Mouse (Mus musculus): Measurements from ENCODE around the gene Lyrm2. TPM values are rescaled to one million over a fixed set of nuclear protein-coding genes. Genes with fewer than 3 reads are reported as not detected.

The Lyrm2 gene
- polyA plus RNA-seq, 1 experiment = 1.2 TPM

DNA sequence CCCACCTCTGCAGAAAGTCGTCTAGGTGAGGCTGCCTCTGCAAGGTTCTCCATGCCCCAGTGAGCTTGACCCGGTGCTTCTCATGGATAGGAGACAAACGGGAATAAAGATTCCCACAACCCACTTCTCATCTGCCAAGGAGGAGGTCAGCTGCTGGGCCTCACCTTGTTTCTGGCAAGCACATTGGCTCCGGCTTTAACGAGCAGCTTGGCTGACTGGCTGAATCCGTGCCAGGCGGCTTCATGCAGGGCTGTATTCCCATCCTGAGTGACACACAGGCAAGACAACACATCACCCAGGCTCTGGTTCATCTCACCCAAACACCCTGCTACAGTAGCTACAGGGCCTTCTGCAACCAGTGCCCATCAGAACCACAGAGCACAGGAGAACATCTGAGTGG is 26.9 kb downstream of the Lyrm2 start:
- TF ChIP-seq CTCF (IDR thresholded peaks at IDR 0.05; ENCODE audit: extremely low read depth, insufficient read length, insufficient replicate concordance, low read depth, low read length) = no peak
- no peak for TF ChIP-seq POLR2A (IDR thresholded peaks at IDR 0.05; ENCODE audit: low read depth, low read length)
- WGBS = 67% methylated on average over 7 of the region's 7 CpGs
- Histone ChIP-seq H3K27ac (ENCODE audit: insufficient read depth, low read depth, low read length) (no peak overlapping the region), H3K4me3 (ENCODE audit: low read depth, low read length) (no peak overlapping the region), H3K27me3 (ENCODE audit: control insufficient read depth, insufficient read depth, low read length) (no peaks in the 10 kb centered on the region), H3K4me1 (ENCODE audit: control insufficient read depth, insufficient read depth, insufficient read length, low read length) (no peaks in the 10 kb centered on the region), H3K36me3 (ENCODE audit: control insufficient read depth, insufficient read depth, low read length) (no peaks in the 10 kb centered on the region)

- Histone ChIP-seq H3K36me3 (ENCODE audit: control insufficient read depth, insufficient read depth, low read length) (no peaks in the 10 kb centered on the region), H3K4me1 (ENCODE audit: control insufficient read depth, insufficient read depth, insufficient read length, low read length) (no peaks in the 10 kb centered on the region), H3K4me3 (ENCODE audit: low read depth, low read length) (no peak overlapping the region), H3K27ac (ENCODE audit: insufficient read depth, low read depth, low read length) (no peak overlapping the region), H3K27me3 (ENCODE audit: control insufficient read depth, insufficient read depth, low read length) (no peaks in the 10 kb centered on the region)
- TF ChIP-seq CTCF (IDR thresholded peaks at IDR 0.05; ENCODE audit: extremely low read depth, insufficient read length, insufficient replicate concordance, low read depth, low read length) (no peak), POLR2A (IDR thresholded peaks at IDR 0.05; ENCODE audit: low read depth, low read length) (no peak)
- WGBS = 83% methylated on average over 10 of the region's 10 CpGs
These were observed 28.5 kb downstream of the Lyrm2 start for GRCm38 (mm10) chr4:32828385-32829077.

GRCm38 (mm10) chr4:32829316-32829715 is 29.3 kb downstream of the Lyrm2 start:
- H3K4me3 ChIP-seq (ENCODE audit: low read depth, low read length) = no peak overlapping the region
- H3K27ac ChIP-seq (ENCODE audit: insufficient read depth, low read depth, low read length) = no peak overlapping the region
- no peaks in the 10 kb centered on the region for H3K27me3 ChIP-seq (ENCODE audit: control insufficient read depth, insufficient read depth, low read length)
- 64% methylated on average over 10 of the region's 10 CpGs for WGBS
- no peak for TF ChIP-seq POLR2A (IDR thresholded peaks at IDR 0.05; ENCODE audit: low read depth, low read length)
- TF ChIP-seq CTCF (IDR thresholded peaks at IDR 0.05; ENCODE audit: extremely low read depth, insufficient read length, insufficient replicate concordance, low read depth, low read length) = no peak
- H3K4me1 ChIP-seq (ENCODE audit: control insufficient read depth, insufficient read depth, insufficient read length, low read length) = no peaks in the 10 kb centered on the region
- no peaks in the 10 kb centered on the region for H3K36me3 ChIP-seq (ENCODE audit: control insufficient read depth, insufficient read depth, low read length)

DNA sequence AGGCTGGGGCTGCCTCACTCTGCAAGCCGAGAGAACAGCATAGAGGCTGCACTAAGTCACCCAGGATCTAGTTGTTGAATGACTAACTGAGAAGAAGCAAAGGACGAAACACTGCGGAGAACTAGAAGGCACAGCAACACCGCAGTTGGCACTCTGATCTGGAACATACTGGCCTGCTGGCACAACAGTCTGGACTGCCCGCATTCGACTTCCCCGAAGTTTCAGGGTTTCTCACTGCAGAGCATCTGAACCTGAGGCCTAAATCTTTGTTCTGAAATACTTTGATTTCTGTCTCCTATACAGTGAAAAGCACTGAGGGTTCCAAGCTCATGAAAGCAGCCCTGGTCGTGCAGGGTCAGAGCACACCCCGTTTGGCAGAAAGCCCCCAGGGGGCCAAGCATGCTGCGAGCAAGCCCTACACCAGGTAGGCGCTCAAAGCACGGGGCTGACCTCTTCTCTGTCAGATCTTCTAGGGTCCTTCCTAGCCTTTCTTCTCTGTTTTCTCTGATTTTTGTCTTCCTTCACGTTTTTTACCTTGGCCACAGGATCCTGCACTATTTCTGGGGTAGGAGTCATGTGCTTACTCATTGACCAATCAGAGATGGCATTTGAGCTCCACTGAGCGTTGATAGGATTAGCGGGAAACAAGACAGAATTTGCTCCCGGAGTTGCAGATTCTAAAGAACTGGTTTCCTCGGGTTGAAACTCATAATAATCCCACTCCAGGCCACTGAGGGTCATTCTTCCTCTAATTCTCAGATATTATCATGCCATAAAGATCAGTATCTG is 33.6 kb downstream of the Lyrm2 start:
- Histone ChIP-seq H3K27ac (ENCODE audit: insufficient read depth, low read depth, low read length) (no peak overlapping the region), H3K4me1 (ENCODE audit: control insufficient read depth, insufficient read depth, insufficient read length, low read length) (no peaks in the 10 kb centered on the region), H3K36me3 (ENCODE audit: control insufficient read depth, insufficient read depth, low read length) (no peaks in the 10 kb centered on the region), H3K4me3 (ENCODE audit: low read depth, low read length) (0 out of 2 replicates have a peak overlapping the region, but pooled peaks have one; percentile 5), H3K27me3 (ENCODE audit: control insufficient read depth, insufficient read depth, low read length) (no peaks in the 10 kb centered on the region)
- TF ChIP-seq CTCF (IDR thresholded peaks at IDR 0.05; ENCODE audit: extremely low read depth, insufficient read length, insufficient replicate concordance, low read depth, low read length) (no peak), POLR2A (IDR thresholded peaks at IDR 0.05; ENCODE audit: low read depth, low read length) (no peak)
- WGBS = 45% methylated on average over 17 of the region's 17 CpGs

GRCm38 (mm10) chr4:32834541-32834940 is 34.5 kb downstream of the Lyrm2 start:
- Histone ChIP-seq H3K4me3 (ENCODE audit: low read depth, low read length) (no peak overlapping the region), H3K36me3 (ENCODE audit: control insufficient read depth, insufficient read depth, low read length) (no peaks in the 10 kb centered on the region), H3K27me3 (ENCODE audit: control insufficient read depth, insufficient read depth, low read length) (no peaks in the 10 kb centered on the region), H3K4me1 (ENCODE audit: control insufficient read depth, insufficient read depth, insufficient read length, low read length) (no peaks in the 10 kb centered on the region), H3K27ac (ENCODE audit: insufficient read depth, low read depth, low read length) (no peak overlapping the region)
- 51% methylated on average over 3 of the region's 3 CpGs for WGBS
- TF ChIP-seq POLR2A (IDR thresholded peaks at IDR 0.05; ENCODE audit: low read depth, low read length) (no peak), CTCF (IDR thresholded peaks at IDR 0.05; ENCODE audit: extremely low read depth, insufficient read length, insufficient replicate concordance, low read depth, low read length) (no peak)

- Histone ChIP-seq H3K27ac (ENCODE audit: insufficient read depth, low read depth, low read length) (no peak overlapping the region), H3K36me3 (ENCODE audit: control insufficient read depth, insufficient read depth, low read length) (no peaks in the 10 kb centered on the region), H3K27me3 (ENCODE audit: control insufficient read depth, insufficient read depth, low read length) (no peaks in the 10 kb centered on the region), H3K4me3 (ENCODE audit: low read depth, low read length) (no peak overlapping the region), H3K4me1 (ENCODE audit: control insufficient read depth, insufficient read depth, insufficient read length, low read length) (no peaks in the 10 kb centered on the region)
- WGBS = 90% methylated on average over 9 of the region's 9 CpGs
- TF ChIP-seq CTCF (IDR thresholded peaks at IDR 0.05; ENCODE audit: extremely low read depth, insufficient read length, insufficient replicate concordance, low read depth, low read length) (no peak), POLR2A (IDR thresholded peaks at IDR 0.05; ENCODE audit: low read depth, low read length) (no peak)
These were observed 36.0 kb downstream of the Lyrm2 start for GRCm38 (mm10) chr4:32836071-32836470.

DNA sequence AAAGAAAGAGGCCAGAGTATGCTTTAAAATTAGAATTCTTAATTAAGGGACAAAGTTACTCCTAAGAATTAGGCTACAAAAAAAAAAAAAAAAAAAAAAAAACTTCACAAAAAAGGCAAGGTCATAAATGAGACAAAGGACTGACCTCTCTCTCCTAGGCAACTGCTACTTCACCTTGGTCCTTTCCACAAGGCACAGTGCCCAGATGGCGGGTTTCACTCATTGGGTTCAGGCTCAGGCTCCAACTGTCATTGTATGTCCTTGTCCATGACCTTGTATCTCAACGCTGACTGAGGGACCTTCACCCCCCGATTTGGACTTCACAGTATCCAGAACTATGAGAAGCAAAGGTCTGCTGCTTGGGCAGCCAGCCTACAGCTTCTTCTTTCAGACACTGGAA is 38.3 kb downstream of the Lyrm2 start:
- H3K4me3 ChIP-seq (ENCODE audit: low read depth, low read length) = no peak overlapping the region
- WGBS = 86% methylated on average over 3 of the region's 3 CpGs
- H3K27me3 ChIP-seq (ENCODE audit: control insufficient read depth, insufficient read depth, low read length) = no peaks in the 10 kb centered on the region
- no peaks in the 10 kb centered on the region for H3K36me3 ChIP-seq (ENCODE audit: control insufficient read depth, insufficient read depth, low read length)
- no peak overlapping the region for H3K27ac ChIP-seq (ENCODE audit: insufficient read depth, low read depth, low read length)
- TF ChIP-seq CTCF (IDR thresholded peaks at IDR 0.05; ENCODE audit: extremely low read depth, insufficient read length, insufficient replicate concordance, low read depth, low read length) = no peak
- H3K4me1 ChIP-seq (ENCODE audit: control insufficient read depth, insufficient read depth, insufficient read length, low read length) = no peaks in the 10 kb centered on the region

Other genes starting within 250 kb of the Lyrm2 start
- not detected in 2 replicates for gene Gja10, start 197.5 kb upstream of the Lyrm2 start, polyA plus RNA-seq (2012; rRNA removed)
- 0.18 and 1.6 TPM in 2 replicates for gene Casp8ap2, start 184.8 kb upstream of the Lyrm2 start, polyA plus RNA-seq (2012; rRNA removed)
- 2.4 TPM in 2 replicates for gene Mdn1, start 143.1 kb upstream of the Lyrm2 start, polyA plus RNA-seq (2012; rRNA removed)
- 0.17 and 0.27 TPM in 2 replicates for gene Ankrd6, start 150.6 kb downstream of the Lyrm2 start, polyA plus RNA-seq (2012; rRNA removed)
- gene Rragd, start 182.8 kb downstream of the Lyrm2 start, polyA plus RNA-seq (2012; rRNA removed) = 4.7 and 14.9 TPM in 2 replicates
- gene Ube2j1, start 231.2 kb downstream of the Lyrm2 start, polyA plus RNA-seq (2012; rRNA removed) = 8.8 and 18.5 TPM in 2 replicates